Mouse (Mus musculus): ENCODE measurements around the gene Zbtb9.
"Not testable (repeated sequence)": the region's sequence is repeated elsewhere in the genome, so short reads cannot be mapped to it uniquely, and the experiment has no call there.

- TF ChIP-seq MAFK (IDR thresholded peaks at IDR 0.05; ENCODE audit: insufficient read depth, low read depth, low read length); CHD2 (IDR thresholded peaks at IDR 0.05; ENCODE audit: low read depth, low read length); HCFC1 (IDR thresholded peaks at IDR 0.05; ENCODE audit: borderline replicate concordance, insufficient read depth, low read length); ZC3H11A (IDR thresholded peaks at IDR 0.05; ENCODE audit: borderline replicate concordance, low read depth, low read length): not testable (repeated sequence)
Observed at GRCm38 (mm10) chr17:26931795-26932194, 41.2 kb upstream of the Zbtb9 start.

Measured in ES-E14 (cell line).